Mouse (Mus musculus): ENCODE data around the gene BC048671.

DNA sequence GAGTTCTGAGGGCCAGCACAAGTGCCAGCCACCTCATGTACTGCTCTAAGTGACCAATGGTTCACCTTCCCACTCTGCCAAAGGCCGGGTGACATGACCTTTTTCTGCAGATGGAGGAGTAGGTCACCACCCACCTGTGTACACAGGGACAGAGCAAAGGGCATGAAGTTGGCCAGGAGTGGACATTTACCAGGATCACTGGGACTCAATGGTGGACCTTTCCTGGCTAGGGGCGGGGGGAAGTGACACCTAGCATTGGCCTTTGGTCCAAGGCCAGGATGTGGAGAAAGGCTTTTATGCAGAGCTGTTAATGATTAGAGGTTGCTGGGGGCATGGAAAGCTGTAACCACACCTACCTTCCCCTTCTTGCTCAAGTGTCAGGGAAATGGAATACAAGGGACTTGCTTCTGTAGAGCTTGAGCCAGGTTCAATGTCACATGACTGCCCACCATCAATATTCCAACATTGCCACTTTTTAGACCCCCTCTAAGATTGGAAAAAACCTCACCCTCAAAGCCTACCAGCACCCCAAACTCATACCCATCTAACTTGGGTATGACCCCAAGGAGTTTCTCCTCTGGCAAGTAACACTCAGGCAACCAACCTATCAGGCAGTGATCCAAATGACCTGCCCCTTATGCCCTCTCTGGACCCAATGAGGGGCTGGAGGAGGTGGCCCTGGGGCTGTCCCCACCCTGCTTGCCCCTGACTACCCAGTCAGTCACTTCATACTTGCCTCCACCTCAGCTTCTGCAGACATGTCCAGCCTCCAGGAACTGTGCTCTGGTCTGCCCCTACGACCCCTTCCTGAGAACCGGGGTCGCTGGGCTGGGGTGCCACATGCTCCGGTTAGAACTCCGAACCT is 31.8 kb downstream of the BC048671 start, which contains the start of gene Uroc1:
- no peak for TF ChIP-seq MAFK (IDR thresholded peaks at IDR 0.05; ENCODE audit: insufficient read depth, low read depth, low read length)
- no peak for TF ChIP-seq ZNF384 (IDR thresholded peaks at IDR 0.05; ENCODE audit: low read depth, low read length)
- no peak for TF ChIP-seq CHD2 (IDR thresholded peaks at IDR 0.05; ENCODE audit: low read depth, low read length)

Measured in ES-E14 (cell line).